Mouse (Mus musculus): ENCODE results near the gene 1700125H20Rik. TPM values are rescaled to one million over a fixed set of nuclear protein-coding genes. Genes with fewer than 3 reads are reported as not detected.
"Not testable (repeated sequence)": the region's sequence is repeated elsewhere in the genome, so short reads cannot be mapped to it uniquely, and the experiment has no call there.

Gene 1700125H20Rik
- total RNA-seq (2015) (not detected in 2 replicates), total RNA-seq (2017) (not detected in 2 replicates)

DNA sequence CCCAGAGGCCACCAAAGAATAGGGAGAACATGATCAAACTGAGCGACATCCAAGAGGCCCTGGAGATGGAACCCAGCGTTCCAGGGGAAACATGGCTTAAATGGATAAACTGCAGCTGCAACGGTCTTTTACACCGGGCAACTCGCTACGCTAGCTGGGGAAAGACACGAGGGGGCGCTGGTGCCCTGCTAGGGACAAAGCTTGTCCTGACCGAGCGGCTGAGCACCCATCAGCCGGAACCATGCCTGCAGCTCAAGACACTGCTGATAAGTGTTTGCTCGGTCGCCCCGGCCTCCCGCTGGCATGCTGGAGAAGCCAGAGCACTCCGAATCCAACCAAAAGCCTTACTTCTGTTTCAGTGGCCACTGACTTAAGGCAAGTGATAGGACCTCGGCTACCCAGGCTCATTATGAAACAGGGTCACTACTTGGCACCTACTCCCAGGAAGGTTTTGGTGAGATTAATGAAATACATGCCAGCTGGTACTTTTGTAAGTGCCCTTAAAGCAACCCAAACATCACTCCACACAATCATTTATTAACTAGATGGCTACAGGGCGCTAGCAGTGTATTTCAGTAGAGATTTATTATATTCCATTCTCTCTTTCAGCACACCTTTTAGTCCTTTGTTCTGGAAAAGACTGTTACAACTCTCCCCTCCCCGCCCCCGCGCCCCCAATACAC lies at the start of gene 1700125H20Rik:
1700125H20Rik (plus strand) TSS at position 347 of the 683 bp plus-strand sequence.
- ATAC-seq (ENCODE audit: poor library complexity, severe bottlenecking), result peak; percentile 100

- ATAC-seq (ENCODE audit: poor library complexity, severe bottlenecking), result no peak
Observed at GRCm38 (mm10) chr11:85122073-85122472, 48.1 kb upstream of the 1700125H20Rik start.

DNA sequence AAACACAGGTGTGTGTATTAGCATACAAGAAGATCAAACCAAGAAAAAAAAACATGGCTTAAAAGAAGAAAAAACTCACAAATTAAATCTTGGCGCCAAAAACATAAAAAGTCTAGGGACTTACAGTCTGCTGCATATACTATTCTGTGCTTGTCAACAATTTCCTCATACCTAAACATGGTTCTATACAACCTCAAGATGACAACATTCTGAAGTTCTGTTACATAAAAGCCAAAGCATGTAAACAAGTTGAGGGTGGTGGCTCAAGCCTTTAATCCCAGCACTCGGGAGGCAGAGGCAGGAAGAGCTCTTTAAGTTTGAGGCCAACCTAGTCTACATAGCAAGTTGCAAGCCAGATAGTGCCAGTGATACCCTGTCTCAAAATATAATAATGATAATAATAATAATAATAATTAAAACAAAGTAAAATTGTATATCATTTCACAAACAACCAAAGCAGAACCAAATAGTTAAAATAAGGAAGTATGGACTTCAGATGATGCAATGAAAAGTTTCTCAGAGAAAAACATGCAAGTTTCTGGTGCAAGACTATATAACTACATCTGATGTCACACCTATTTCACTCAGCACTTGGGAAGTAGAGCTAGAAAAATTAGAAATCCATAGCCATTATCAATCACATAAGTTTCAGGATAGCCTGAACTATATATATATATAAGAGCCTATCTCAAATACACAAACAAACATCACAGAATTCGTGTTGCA lies 46.8 kb upstream of the 1700125H20Rik start:
- peak; percentile 90 for ATAC-seq (ENCODE audit: poor library complexity, severe bottlenecking)

- ATAC-seq (ENCODE audit: poor library complexity, severe bottlenecking), result peak; percentile 30; the same call in 1 of the 2 replicates
Observed at GRCm38 (mm10) chr11:85126257-85127102, 43.7 kb upstream of the 1700125H20Rik start.

DNA sequence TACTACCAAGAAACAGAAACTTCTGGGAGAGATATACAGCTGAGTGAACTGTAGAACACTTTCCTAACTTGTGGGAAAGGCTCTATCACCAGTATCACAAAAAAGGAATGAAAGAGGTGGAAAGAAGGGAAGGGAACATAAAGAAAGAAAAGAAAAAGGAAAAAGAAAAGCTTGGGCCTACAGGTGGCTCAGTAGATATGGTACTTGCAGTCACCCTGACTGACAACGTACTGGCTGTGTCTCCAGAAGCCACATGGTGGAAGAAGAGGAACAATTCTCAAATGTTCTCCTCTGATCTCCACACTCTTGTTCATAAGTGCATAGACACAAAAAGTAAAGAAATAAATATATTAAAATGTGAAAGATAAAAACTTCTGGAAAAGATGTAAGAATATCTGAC lies 41.3 kb upstream of the 1700125H20Rik start:
- no peak for ATAC-seq (ENCODE audit: poor library complexity, severe bottlenecking)

- peak; percentile 56 for ATAC-seq (ENCODE audit: poor library complexity, severe bottlenecking)
Observed at GRCm38 (mm10) chr11:85131542-85131941, 38.7 kb upstream of the 1700125H20Rik start.

DNA sequence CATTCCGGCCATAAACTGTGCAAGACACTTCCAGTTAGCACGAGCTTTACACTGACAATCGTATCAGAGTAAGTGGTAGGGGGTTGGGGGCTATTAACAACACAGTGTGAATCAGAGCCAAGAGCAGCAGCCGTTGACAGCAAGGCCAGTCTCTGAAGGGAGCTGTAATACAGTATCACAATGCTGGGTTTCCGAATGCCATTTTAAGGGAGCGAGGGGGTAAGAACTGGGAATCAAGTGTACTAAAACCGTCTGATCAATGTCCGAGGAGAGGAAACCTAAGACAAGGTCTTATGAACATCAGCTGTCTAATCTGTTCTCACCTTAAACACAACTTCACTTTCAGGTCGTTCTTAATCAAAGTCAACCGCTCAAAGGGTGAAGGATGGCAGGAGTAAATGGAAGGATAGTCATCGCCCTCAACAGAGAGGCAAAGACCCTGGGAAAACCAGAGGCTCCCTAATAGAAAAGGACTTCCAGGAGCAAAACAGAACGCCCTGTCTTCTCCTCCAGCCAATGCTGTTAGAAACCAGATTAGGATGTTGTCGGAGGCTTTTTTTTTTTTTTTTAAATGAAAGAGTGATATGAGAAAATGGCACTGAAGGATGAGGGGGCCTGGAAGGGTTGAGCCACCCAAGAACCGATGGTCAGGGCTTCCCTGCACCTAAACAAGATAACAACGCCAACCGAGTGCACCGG lies 31.3 kb upstream of the 1700125H20Rik start:
- no peak for ATAC-seq (ENCODE audit: poor library complexity, severe bottlenecking)

DNA sequence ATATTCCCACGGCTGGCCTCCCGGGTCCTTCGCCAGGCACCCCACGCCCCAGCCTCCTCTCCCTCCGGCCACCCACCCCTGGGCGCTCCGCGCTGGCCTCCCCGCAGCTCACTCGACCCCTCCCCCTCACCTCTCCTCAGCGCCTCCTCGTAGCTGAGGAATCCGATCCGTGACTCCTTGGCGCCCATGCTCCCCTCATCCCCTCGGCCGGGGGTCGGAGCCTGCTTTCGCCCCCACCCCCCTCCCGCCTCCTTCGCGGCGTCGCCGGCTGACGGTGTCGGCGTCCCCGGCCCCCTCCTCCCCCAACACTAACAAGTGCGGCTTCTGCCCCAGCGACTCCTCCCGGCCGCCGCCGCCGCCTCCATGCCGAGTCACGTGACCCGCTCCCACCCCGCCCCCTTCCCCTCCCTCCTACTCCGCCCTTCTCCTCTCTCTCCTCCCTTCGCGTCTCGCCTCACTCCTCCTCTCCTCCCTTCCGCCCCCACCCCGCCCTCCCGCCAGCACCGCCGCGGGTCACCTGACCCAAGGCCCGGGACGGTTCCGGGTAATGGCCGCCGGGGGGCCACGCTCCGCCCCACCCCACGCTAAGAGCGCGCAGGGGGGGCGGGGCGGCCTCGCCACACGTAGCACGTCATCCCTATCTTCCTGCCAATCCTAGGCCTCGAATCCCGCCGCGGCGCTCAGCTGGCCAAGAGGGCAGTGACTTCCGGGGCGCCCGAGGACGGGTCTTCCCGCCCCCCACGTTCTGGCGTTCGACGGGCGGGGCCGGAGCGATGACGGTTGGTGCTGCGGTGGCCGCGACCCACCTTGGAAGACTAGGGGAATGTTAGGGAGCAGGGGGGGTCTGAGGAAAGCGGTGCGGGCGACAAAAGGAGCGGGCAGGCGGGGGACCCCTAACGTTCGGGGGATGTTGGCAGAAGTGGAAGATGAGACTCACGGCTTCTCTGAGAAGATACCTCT lies 30.3 kb upstream of the 1700125H20Rik start, which contains the start of gene Usp32:
Usp32 (minus strand) TSS at position 581 of the 960 bp plus-strand sequence.
- peak; percentile 96 for ATAC-seq (ENCODE audit: poor library complexity, severe bottlenecking)

DNA sequence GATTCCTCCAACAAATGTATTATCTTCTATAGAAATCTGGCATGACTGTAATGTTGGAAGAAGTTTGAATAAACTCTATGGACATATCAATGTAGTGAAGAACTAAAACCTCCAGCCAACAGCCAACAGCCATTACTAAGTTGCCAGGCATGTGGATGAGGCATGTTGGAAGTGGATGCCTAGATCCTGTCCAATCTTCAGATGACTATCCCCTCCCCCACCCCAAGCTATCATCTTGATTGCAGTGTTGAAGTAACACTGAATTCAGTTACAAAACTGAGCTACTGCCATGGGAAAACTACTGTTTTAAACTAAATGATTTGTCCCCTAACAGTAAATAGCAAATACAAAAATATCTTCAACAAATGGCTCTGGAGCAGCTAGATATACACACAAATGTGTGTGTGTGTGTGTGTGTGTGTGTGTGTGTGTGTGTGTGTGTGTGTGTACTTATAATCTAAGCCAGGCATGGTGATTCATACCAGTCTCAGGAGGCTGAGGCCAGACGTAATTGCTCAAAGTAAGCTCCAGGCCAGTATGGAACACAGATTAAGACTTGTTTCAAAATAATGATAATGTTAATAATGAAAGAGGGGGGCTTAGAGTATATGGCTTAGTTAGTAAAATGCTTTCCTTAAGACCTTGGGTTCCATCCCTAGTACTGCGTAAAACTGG lies 17.8 kb upstream of the 1700125H20Rik start:
- ATAC-seq (ENCODE audit: poor library complexity, severe bottlenecking), result no peak

GRCm38 (mm10) chr11:85157301-85157700 lies 12.9 kb upstream of the 1700125H20Rik start:
- no peak for ATAC-seq (ENCODE audit: poor library complexity, severe bottlenecking)

- ATAC-seq (ENCODE audit: poor library complexity, severe bottlenecking), result not testable (repeated sequence)
Observed at GRCm38 (mm10) chr11:85163014-85163413, 7.2 kb upstream of the 1700125H20Rik start.

DNA sequence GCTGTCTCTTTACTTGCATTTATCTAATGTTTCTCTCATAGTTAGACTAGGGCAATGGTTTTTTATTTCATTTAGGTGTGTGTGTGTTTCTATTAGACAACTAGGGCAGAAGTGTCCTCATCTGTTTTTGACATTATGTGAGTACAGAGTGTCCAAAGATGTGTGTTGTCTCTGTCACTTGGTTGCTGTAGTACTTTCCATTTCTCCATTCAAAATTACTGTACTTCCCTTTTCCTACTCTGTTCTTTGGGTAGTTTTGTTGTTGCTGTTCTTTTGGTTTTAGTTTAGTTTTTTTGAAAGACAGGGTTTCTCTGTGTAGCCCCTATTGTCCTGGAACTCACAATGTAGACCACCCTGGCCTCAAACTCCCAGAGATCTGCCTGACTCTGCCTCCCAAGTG lies 5.8 kb upstream of the 1700125H20Rik start:
- 0 out of 2 replicates have a peak, but pooled peaks have one; percentile 51 for ATAC-seq (ENCODE audit: poor library complexity, severe bottlenecking)

GRCm38 (mm10) chr11:85167503-85167902 lies 2.7 kb upstream of the 1700125H20Rik start:
- no peak for ATAC-seq (ENCODE audit: poor library complexity, severe bottlenecking)

GRCm38 (mm10) chr11:85170833-85171232 lies 629 bp downstream of the 1700125H20Rik start:
- ATAC-seq (ENCODE audit: poor library complexity, severe bottlenecking), result no peak

DNA sequence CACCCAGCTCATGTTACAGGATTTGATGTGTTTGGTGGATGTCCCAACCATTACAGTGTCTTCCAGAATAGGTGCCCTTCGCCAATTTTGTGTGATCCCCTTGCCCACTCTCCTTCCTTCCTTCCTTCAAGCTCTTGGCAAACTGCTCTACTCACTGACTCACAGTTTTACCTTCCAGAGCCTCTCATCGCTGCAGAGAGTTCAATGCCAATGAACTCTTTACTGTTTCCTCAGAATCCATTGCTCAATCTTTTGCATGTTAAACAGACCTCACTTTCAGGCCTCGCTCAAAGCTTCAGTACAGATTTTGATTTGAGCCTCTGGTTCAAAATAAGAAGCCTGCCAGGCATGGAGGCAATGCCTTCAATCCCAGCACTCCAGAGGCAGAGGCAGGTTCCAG lies 5.7 kb downstream of the 1700125H20Rik start:
- no peak for ATAC-seq (ENCODE audit: poor library complexity, severe bottlenecking)

- no peak for ATAC-seq (ENCODE audit: poor library complexity, severe bottlenecking)
Observed at GRCm38 (mm10) chr11:85177761-85178160, 7.6 kb downstream of the 1700125H20Rik start.

GRCm38 (mm10) chr11:85178413-85178812 lies 8.2 kb downstream of the 1700125H20Rik start:
- no peak for ATAC-seq (ENCODE audit: poor library complexity, severe bottlenecking)

- peak; percentile 85 for ATAC-seq (ENCODE audit: poor library complexity, severe bottlenecking)
Observed at GRCm38 (mm10) chr11:85182617-85183283, 12.5 kb downstream of the 1700125H20Rik start.
